Mouse (Mus musculus): Measurements from ENCODE around the gene Aldh18a1. TPM values are rescaled to one million over a fixed set of nuclear protein-coding genes. Genes with fewer than 3 reads are reported as not detected.

Aldh18a1 gene
- 37.5 TPM for polyA plus RNA-seq (2017; shearing (Covaris generic))

DNA sequence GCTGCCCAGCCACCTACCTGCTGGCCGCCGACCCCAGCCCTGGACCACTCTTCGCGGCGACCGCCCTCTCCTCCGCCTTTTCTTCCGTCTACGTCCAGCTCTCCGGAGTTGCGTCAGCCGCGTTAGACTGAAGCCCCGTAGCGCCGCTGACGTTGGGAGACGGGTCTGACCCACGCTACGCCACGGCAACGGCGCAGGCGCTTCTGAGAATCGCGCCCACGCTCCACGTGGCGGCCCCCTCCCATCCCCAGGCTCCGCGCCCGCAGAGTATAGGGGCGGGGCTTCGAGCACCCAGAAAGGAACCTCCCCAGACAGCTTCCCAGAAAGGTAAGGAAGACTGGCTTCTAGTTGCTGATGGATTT, at the start of gene Aldh18a1:
Aldh18a1 (minus strand) TSS at position 171 of the 362 bp plus-strand sequence.

DNA sequence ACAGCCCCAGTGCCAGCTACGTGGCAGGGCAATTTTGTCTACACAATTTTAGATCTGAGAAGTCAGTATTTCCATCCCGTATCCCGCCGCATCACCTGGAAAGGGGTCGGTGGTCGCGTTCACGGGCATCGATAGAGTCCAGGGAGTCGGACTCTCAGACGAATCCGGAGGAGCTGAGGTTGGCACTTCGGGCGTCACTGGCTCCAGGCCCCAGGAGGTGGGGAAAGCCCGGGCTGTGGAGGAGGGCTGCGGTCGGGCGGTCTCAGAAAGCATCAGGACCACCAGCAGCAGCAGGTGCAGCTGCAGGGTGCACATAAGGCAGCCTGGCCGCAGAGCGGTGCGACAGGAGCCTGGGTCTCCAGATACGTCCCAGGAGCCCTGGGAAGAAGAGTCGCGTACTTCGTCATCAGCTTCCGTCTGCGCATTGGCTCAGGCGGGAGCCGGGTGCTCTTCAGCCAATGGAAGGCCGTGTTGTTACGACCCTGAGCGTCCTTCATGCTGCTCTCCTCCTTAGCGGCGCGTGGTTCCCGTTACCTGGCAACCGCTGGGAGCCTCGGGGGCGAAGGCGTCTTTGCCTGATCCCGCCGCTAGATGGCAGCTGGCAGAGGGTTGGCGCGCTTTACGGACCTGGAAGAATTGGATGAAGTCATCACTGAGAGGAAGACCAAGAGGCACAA, 23.7 kb upstream of the Aldh18a1 start, which contains the start of the genes Tctn3 and Entpd1:
Tctn3 (minus strand) TSS at position 404 of the 677 bp plus-strand sequence.
Entpd1 (plus strand) TSS at position 537 of the 677 bp plus-strand sequence.

DNA sequence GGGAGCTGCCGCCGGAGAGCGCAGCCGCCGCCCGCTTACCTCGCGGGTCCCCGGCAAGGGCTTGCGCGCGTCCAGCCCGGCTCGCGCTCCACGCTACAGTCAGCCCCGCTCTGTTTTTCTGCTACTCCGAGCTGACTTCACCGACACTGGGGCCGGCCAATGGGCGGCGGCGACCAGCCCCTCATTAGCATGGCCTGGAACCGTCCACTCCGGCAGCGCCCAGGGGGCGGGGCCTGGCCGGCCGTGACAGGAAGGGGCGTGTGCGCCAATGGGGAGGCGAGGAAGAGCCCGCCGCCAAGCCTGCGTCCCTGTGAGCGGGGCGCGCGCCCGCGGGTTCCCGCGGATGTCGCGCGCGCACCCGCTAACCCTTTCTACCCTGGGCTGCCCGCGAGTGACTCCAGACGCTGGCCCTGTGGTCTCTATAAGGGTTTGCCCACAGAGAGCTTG, 74.6 kb downstream of the Aldh18a1 start, which contains the start of gene Sorbs1:
Sorbs1 (minus strand) TSS at position 148 of the 447 bp plus-strand sequence.

Other genes with a start within 250 kb of the Aldh18a1 start
- gene Sorbs1, start 74.7 kb downstream of the Aldh18a1 start, polyA plus RNA-seq (2017; shearing (Covaris generic)) = 23.2 TPM
- 7.7 TPM for gene Tctn3, start 23.8 kb upstream of the Aldh18a1 start, polyA plus RNA-seq (2017; shearing (Covaris generic))
- 8.1 TPM for gene Entpd1, start 23.9 kb upstream of the Aldh18a1 start, polyA plus RNA-seq (2017; shearing (Covaris generic))
- gene Cc2d2b, start 160.3 kb upstream of the Aldh18a1 start, polyA plus RNA-seq (2017; shearing (Covaris generic)) = not detected
- 1.2 TPM for gene Ccnj, start 242.8 kb upstream of the Aldh18a1 start, polyA plus RNA-seq (2017; shearing (Covaris generic))